Mouse (Mus musculus) embryonic facial prominence, embryonic 12.5 days (tissue): ENCODE measurements around the gene Ucn. TPM values are rescaled to one million over a fixed set of nuclear protein-coding genes. Genes with fewer than 3 reads are reported as not detected.

ENCODE experiments used
- ATAC-seq: fragments of 200-750 bp; cut with Nextera tagmentation; 2 replicates; pipeline ENCODE4 v1.8.0; 2017; ENCODE audit not compliant: insufficient number of reproducible peaks, insufficient read depth, low FRiP score, low TSS enrichment
- H3K27ac ChIP-seq: fragments of 300-500 bp; sonication (generic); 2 replicates; pipeline ENCODE4 v1.5.1; 2016; ENCODE audit warnings: mild to moderate bottlenecking
- H3K27me3 ChIP-seq: fragments of 300-500 bp; sonication (generic); 2 replicates; pipeline ENCODE4 v1.6.1; 2016; ENCODE audit warnings: mild to moderate bottlenecking, moderate library complexity
- H3K36me3 ChIP-seq: fragments of 300-500 bp; sonication (generic); 2 replicates; pipeline ENCODE4 v1.6.1; 2016; ENCODE audit warnings: mild to moderate bottlenecking
- H3K4me1 ChIP-seq: fragments of 300-500 bp; sonication (generic); 2 replicates; pipeline ENCODE4 v1.6.1; 2016
- H3K4me2 ChIP-seq: fragments of 300-500 bp; sonication (generic); replicated peaks from 2 replicates; pipeline ENCODE4 v1.6.1; 2016; ENCODE audit warnings: mild to moderate bottlenecking, moderate library complexity
- H3K4me3 ChIP-seq: fragments of 300-500 bp; sonication (generic); 2 replicates; pipeline ENCODE4 v1.5.1; 2016; ENCODE audit warnings: mild to moderate bottlenecking
- H3K9ac ChIP-seq: fragments of 300-500 bp; sonication (generic); 2 replicates; pipeline ENCODE4 v1.6.1; 2016; ENCODE audit warnings: mild to moderate bottlenecking, moderate library complexity
- H3K9me3 ChIP-seq: fragments of 300-500 bp; sonication (generic); 2 replicates; pipeline ENCODE4 v1.6.1; 2016; ENCODE audit warnings: mild to moderate bottlenecking, moderate library complexity
- WGBS: fragments of 180-500 bp; shearing (Covaris S2); methylation state at CpG from one replicate; pipeline ENCODE4 v1.1.7; 2016; 5-methylcytosine and 5-hydroxymethylcytosine counted together
- polyA plus RNA-seq: library from polyadenylated mRNA; unstranded; fragments of >200 nt; fragmentation: Nextera tagmentation; extraction: Ambion mirVana; gene quantifications from 2 replicates; pipeline ENCODE4 v1.2.1, GENCODE M21; 2016

Gene Ucn
- polyA plus RNA-seq, 1 experiment from 2014 or later: not detected

GRCm38 (mm10) chr5:31095711-31096480 lies 42.7 kb downstream of the Ucn start:
- Histone ChIP-seq H3K4me2 (peak overlapping the region; percentile 35; the same call in 1 of the 2 replicates), H3K27me3 (peaks cover 86% of the 10 kb centered on the region), H3K4me3 (no peak overlapping the region; the same call in 1 of the 2 replicates), H3K9me3 (no peaks in the 10 kb centered on the region), H3K36me3 (no peaks in the 10 kb centered on the region), H3K4me1 (peaks cover 30% of the 10 kb centered on the region), H3K27ac (no peak overlapping the region), H3K9ac (no peak overlapping the region)
- WGBS: 32% methylated on average over 11 of the region's 11 CpGs
- no peak for ATAC-seq

GRCm38 (mm10) chr5:31094799-31095691 lies 43.6 kb downstream of the Ucn start:
- Histone ChIP-seq H3K27me3 (peaks cover 94% of the 10 kb centered on the region), H3K4me3 (peak overlapping the region; percentile 23), H3K4me2 (peak overlapping the region; percentile 35), H3K27ac (no peak overlapping the region), H3K36me3 (no peaks in the 10 kb centered on the region), H3K9me3 (no peaks in the 10 kb centered on the region), H3K4me1 (peaks cover 30% of the 10 kb centered on the region), H3K9ac (no peak overlapping the region)
- no peak for ATAC-seq
- under 1% methylated on average over 59 of the region's 59 CpGs for WGBS

GRCm38 (mm10) chr5:31094100-31094798 lies 44.4 kb downstream of the Ucn start:
- Histone ChIP-seq H3K4me2 (peak overlapping the region; percentile 35), H3K4me3 (peak overlapping the region; percentile 23), H3K4me1 (peaks cover 30% of the 10 kb centered on the region), H3K27me3 (peaks cover 98% of the 10 kb centered on the region), H3K9ac (no peak overlapping the region), H3K9me3 (no peaks in the 10 kb centered on the region), H3K27ac (no peak overlapping the region), H3K36me3 (no peaks in the 10 kb centered on the region)
- no peak for ATAC-seq
- WGBS: 1% methylated on average over 29 of the region's 29 CpGs

GRCm38 (mm10) chr5:31093151-31094041 lies 45.2 kb downstream of the Ucn start:
- Histone ChIP-seq H3K4me3 (peak overlapping the region; percentile 38), H3K27me3 (peaks cover 98% of the 10 kb centered on the region), H3K36me3 (no peaks in the 10 kb centered on the region), H3K4me2 (peak overlapping the region; percentile 66), H3K9ac (peak overlapping the region; percentile 44; the same call in 1 of the 2 replicates), H3K4me1 (peaks cover 30% of the 10 kb centered on the region), H3K27ac (no peak overlapping the region), H3K9me3 (no peaks in the 10 kb centered on the region)
- 1% methylated on average over 51 of the region's 54 CpGs for WGBS
- ATAC-seq: no peak

- H3K27ac ChIP-seq: no peak overlapping the region
- peaks cover 100% of the 10 kb centered on the region for H3K27me3 ChIP-seq
- H3K9ac ChIP-seq: no peak overlapping the region
- H3K4me3 ChIP-seq: peak overlapping the region; percentile 38
- H3K4me1 ChIP-seq: peaks cover 30% of the 10 kb centered on the region
- peak overlapping the region; percentile 66 for H3K4me2 ChIP-seq
- no peak for ATAC-seq
- WGBS: under 1% methylated on average over 48 of the region's 53 CpGs
- no peaks in the 10 kb centered on the region for H3K9me3 ChIP-seq
- H3K36me3 ChIP-seq: no peaks in the 10 kb centered on the region
These were observed 46.2 kb downstream of the Ucn start for GRCm38 (mm10) chr5:31092231-31092975.

Other genes starting within 250 kb of the Ucn start
- 346 and 376 TPM in 2 replicates for gene Ost4, start 231.0 kb downstream of the Ucn start, polyA plus RNA-seq
- gene Emilin1, start 225.4 kb downstream of the Ucn start, polyA plus RNA-seq: 248 and 252 TPM in 2 replicates
- gene Khk, start 217.4 kb downstream of the Ucn start, polyA plus RNA-seq: 13.7 and 14.2 TPM in 2 replicates
- gene Cgref1, start 193.2 kb downstream of the Ucn start, polyA plus RNA-seq: 4.5 and 5.7 TPM in 2 replicates
- gene Preb, start 178.5 kb downstream of the Ucn start, polyA plus RNA-seq: 129 and 133 TPM in 2 replicates
- not detected in 2 replicates for gene Tcf23, start 170.2 kb downstream of the Ucn start, polyA plus RNA-seq
- gene Atraid, start 90.5 kb downstream of the Ucn start, polyA plus RNA-seq: 117 and 118 TPM in 2 replicates
- gene Slc5a6, start 89.9 kb downstream of the Ucn start, polyA plus RNA-seq: 11.8 and 12.4 TPM in 2 replicates
- 40.6 and 41.0 TPM in 2 replicates for gene Cad, start 84.0 kb downstream of the Ucn start, polyA plus RNA-seq
- not detected in 2 replicates for gene Dnajc5g, start 32.5 kb downstream of the Ucn start, polyA plus RNA-seq
- gene Slc30a3, start 30.6 kb downstream of the Ucn start, polyA plus RNA-seq: 0.22 and 0.52 TPM in 2 replicates
- 1.4 and 1.7 TPM in 2 replicates for gene Trim54, start 22.1 kb downstream of the Ucn start, polyA plus RNA-seq
- 64.8 and 72.0 TPM in 2 replicates for gene Mpv17, start 15.4 kb upstream of the Ucn start, polyA plus RNA-seq
- gene Gm29609, start 41.1 kb upstream of the Ucn start, polyA plus RNA-seq: 1.3 and 2.3 TPM in 2 replicates
- gene Gtf3c2, start 41.3 kb upstream of the Ucn start, polyA plus RNA-seq: 95.9 and 104 TPM in 2 replicates
- 152 TPM in 2 replicates for gene Snx17, start 54.4 kb upstream of the Ucn start, polyA plus RNA-seq
- 70.2 and 74.4 TPM in 2 replicates for gene Eif2b4, start 54.6 kb upstream of the Ucn start, polyA plus RNA-seq
- gene Zfp513, start 63.5 kb upstream of the Ucn start, polyA plus RNA-seq: 18.7 and 20.0 TPM in 2 replicates
- 144 and 147 TPM in 2 replicates for gene Ppm1g, start 81.9 kb upstream of the Ucn start, polyA plus RNA-seq
- gene Nrbp1, start 102.0 kb upstream of the Ucn start, polyA plus RNA-seq: 151 and 155 TPM in 2 replicates
- gene Gm9970, start 102.4 kb upstream of the Ucn start, polyA plus RNA-seq: 0.43 and 1.1 TPM in 2 replicates
- 14.7 and 18.6 TPM in 2 replicates for gene Krtcap3, start 112.9 kb upstream of the Ucn start, polyA plus RNA-seq
- gene Ift172, start 152.3 kb upstream of the Ucn start, polyA plus RNA-seq: 53.6 and 58.0 TPM in 2 replicates
- 91.0 and 94.6 TPM in 2 replicates for gene Fndc4, start 157.3 kb upstream of the Ucn start, polyA plus RNA-seq
- 0.17 and 0.32 TPM in 2 replicates for gene Gckr, start 158.6 kb upstream of the Ucn start, polyA plus RNA-seq